Mouse (Mus musculus): ENCODE data around the gene Gm10985.

DNA sequence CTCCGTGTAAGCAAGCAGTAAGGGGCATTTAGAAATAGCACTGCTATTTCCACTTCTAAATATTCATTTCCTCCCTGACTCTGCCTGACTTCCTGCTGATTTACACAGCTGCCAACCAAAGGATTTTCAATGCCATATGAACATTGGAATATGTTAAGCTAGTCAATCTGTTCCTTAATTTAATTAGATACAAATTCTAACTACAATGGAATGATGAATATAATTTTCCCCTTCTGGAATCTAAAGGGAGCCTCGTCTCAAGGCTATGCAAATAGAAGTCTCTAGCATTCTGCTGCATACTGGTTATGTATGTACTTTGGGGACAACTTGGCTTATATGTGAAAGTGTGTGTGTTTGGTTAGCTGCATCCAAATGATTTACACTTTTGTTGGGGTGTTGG lies 45.2 kb upstream of the Gm10985 start:
- no peak for TF ChIP-seq POLR2A (IDR thresholded peaks at IDR 0.05; ENCODE audit: insufficient read depth, low read depth, low read length)
- no peak for TF ChIP-seq CTCF (IDR thresholded peaks at IDR 0.05)
- no peak for TF ChIP-seq EP300 (IDR thresholded peaks at IDR 0.05; ENCODE audit: insufficient read depth, low read depth, low read length)
